Mouse (Mus musculus) bone marrow macrophage, adult 2 months (primary cell): ENCODE measurements around the gene Zic4.

Source experiments
- CTCF ChIP-seq: IDR thresholded peaks from 2 replicates; pipeline ENCODE4 v1.5.1; 2012; ENCODE audit warnings: low read depth, mild to moderate bottlenecking, low read length, moderate library complexity
- POLR2A ChIP-seq: IDR thresholded peaks from 2 replicates; pipeline ENCODE4 v1.6.1; 2012; ENCODE audit warnings: mild to moderate bottlenecking, low read depth, low read length, borderline replicate concordance

DNA sequence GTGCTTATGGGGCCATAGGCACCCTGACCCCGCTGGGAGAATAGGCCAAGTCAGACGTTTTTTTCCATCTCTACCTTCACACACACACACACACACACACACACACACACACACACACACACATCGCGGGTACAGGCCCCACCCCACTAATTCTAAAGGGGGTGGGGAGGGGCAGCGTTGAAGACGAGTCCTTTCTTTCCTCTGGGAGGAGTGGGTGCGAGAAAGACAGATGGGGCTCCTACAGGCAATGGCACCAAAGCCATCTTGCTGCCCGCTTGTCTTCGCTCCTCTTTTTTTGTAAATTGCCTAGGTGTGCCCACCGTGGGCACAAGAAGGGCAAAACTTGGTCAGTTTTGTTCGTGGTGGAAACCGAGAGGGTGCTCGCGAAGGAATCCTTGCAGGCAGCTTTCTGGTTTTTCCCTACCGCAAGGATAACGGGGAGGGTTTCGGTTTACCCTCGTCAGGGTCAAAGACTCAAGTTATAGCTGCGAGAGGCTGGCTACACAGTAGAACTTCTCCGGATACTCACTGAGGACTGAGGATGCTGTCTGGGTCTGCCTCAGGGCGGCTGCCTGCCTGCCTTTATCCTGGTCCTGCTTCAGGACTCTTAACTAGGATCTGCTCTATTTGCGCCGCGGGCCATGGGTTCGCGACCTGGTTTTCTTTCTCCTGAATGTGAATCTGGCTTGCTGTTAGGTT is 7.2 kb downstream of the Zic4 start:
- TF ChIP-seq CTCF (no peak), POLR2A (no peak)
